13 mouse cellular contexts compared by ENCODE assay signal in the genomic region with DNA sequence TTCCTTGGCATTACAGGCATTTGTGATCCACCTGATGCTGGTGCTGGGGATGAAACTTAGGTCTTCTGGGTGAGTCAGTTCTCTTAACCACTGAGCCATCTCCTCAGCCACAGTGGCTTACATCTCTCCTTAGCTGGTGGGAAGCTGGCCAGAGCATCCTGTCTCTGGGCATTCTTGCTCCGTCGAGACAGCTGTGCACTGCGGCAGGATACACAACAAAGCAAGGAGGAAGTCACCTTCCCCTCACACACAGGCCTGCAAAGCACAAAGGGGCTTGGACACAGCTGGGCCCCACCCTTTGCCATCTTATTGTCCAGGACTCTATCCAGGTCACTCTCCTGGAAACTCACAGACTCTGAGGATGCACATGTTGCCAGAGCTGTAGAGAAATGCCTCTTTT. TPM values are rescaled to one million over a fixed set of nuclear protein-coding genes. Genes with fewer than 3 reads are reported as not detected.
DNase-seq lines count a peak whose midpoint lies in the region; ATAC-seq lines count a peak whose summit lies in the region.
"Had no signal": no experiment of that assay in that cellular context is flagged by ENCODE, and none has a peak within 500 bp of the region (broad histone marks: within the 10 kb centered on the region; RNA-seq: fewer than 3 reads in every experiment).

No protein-coding gene starts in this region.

- H3K4me2 ChIP-seq in neural tube, embryonic 13.5 days = no peak overlapping the region
- no peak overlapping the region for H3K4me2 ChIP-seq in hindbrain, embryonic 14.5 days (replicated peaks)
- H3K4me2 ChIP-seq: hindbrain, embryonic 15.5 days; limb, embryonic 12.5 days had no signal

- peak; percentile 34 for DNase-seq in gastrocnemius, postnatal 25 days
- DNase-seq in gastrocnemius, postnatal 4 days (ENCODE audit: low spot score in 2 of 2) = no peak
- no peak for DNase-seq in neural tube, embryonic 10.5 days (ENCODE audit: extremely low spot score, low spot score)
- DNase-seq in induced T-regulatory cell, adult 2 months (ENCODE audit: low read depth) = peak; percentile 52
- DNase-seq in hindbrain, embryonic 14.5 days (ENCODE audit: low spot score) = no peak
- no peak for DNase-seq in layer of hippocampus, adult 9-11 months
- DNase-seq: cerebellum, postnatal 25 days; midbrain, embryonic 14.5 days had no signal

- WGBS in neural tube, embryonic 13.5 days = 76% methylated on average over 3 of the region's 3 CpGs
- WGBS in hindbrain, embryonic 14.5 days = 83% methylated on average over 3 of the region's 3 CpGs

- no peaks in the 10 kb centered on the region for H3K36me3 ChIP-seq in neural tube, embryonic 13.5 days
- no peaks in the 10 kb centered on the region for H3K36me3 ChIP-seq in hindbrain, embryonic 14.5 days (replicated peaks; ENCODE audit: control insufficient read depth, insufficient read depth)
- H3K36me3 ChIP-seq: hindbrain, embryonic 15.5 days; limb, embryonic 12.5 days had no signal

- no peak overlapping the region for H3K9ac ChIP-seq in neural tube, embryonic 13.5 days
- no peak overlapping the region for H3K9ac ChIP-seq in hindbrain, embryonic 14.5 days
- H3K9ac ChIP-seq: hindbrain, embryonic 15.5 days; limb, embryonic 12.5 days had no signal

- H3K4me1 ChIP-seq in neural tube, embryonic 13.5 days (replicated peaks) = peaks cover 4% of the 10 kb centered on the region; the same call in 1 of the 2 replicates
- H3K4me1 ChIP-seq in hindbrain, embryonic 14.5 days (replicated peaks; ENCODE audit: control insufficient read depth, insufficient read depth, low read length) = no peaks in the 10 kb centered on the region
- H3K4me1 ChIP-seq: hindbrain, embryonic 15.5 days had no signal

- H3K27me3 ChIP-seq in neural tube, embryonic 13.5 days = no peaks in the 10 kb centered on the region
- H3K27me3 ChIP-seq in hindbrain, embryonic 14.5 days (ENCODE audit: control insufficient read depth, insufficient read depth, low read length) = no peaks in the 10 kb centered on the region
- H3K27me3 ChIP-seq: hindbrain, embryonic 15.5 days; limb, embryonic 12.5 days had no signal

- H3K4me3 ChIP-seq in neural tube, embryonic 13.5 days = no peak overlapping the region
- H3K4me3 ChIP-seq in hindbrain, embryonic 14.5 days (replicated peaks; ENCODE audit: low read length) = no peak overlapping the region
- H3K4me3 ChIP-seq: hindbrain, embryonic 15.5 days; limb, embryonic 12.5 days had no signal

- no peak for ATAC-seq in neural tube, embryonic 13.5 days (ENCODE audit: low read depth)
- ATAC-seq in hindbrain, embryonic 14.5 days (ENCODE audit: low FRiP score) = no peak
- ATAC-seq in megakaryocyte, adult 5-6 weeks (ENCODE audit: poor library complexity, severe bottlenecking) = no peak
- ATAC-seq: forebrain, embryonic 14.5 days had no signal

- no peaks in the 10 kb centered on the region for H3K9me3 ChIP-seq in neural tube, embryonic 13.5 days
- no peaks in the 10 kb centered on the region for H3K9me3 ChIP-seq in hindbrain, embryonic 14.5 days (ENCODE audit: control insufficient read depth, low read length)
- H3K9me3 ChIP-seq: hindbrain, embryonic 15.5 days; limb, embryonic 12.5 days had no signal

- H3K27ac ChIP-seq in neural tube, embryonic 13.5 days (replicated peaks) = peak overlapping the region; percentile 33; the same call in 1 of the 2 replicates
- no peak overlapping the region for H3K27ac ChIP-seq in hindbrain, embryonic 14.5 days
- H3K27ac ChIP-seq: hindbrain, embryonic 15.5 days; limb, embryonic 12.5 days had no signal

RNA-seq across cellular contexts. Expression of gene Irak2, which starts 20.0 kb away (rescaled TPM):
- 1 to 10 TPM; 3.0 to 4.7 TPM for total RNA-seq in gastrocnemius, postnatal 25 days (2021)
- 10 to 100 TPM in 1 of 2 experiments, 1 to 10 TPM in 1; 9.5 to 10.7 TPM for total RNA-seq in gastrocnemius, postnatal 4 days (2021)
- 2.5 and 2.7 TPM in 2 replicates for polyA plus RNA-seq in neural tube, embryonic 13.5 days (2015; fragmentation: Nextera tagmentation; extraction: Ambion mirVana)
- polyA plus RNA-seq in hindbrain, embryonic 14.5 days (2014; fragmentation: Nextera tagmentation; extraction: Ambion mirVana) = 0.95 and 1.4 TPM in 2 replicates
- total RNA-seq in megakaryocyte, adult 5-6 weeks (2015) = 22.5 and 25.3 TPM in 2 replicates
- total RNA-seq in megakaryocyte, adult 5-6 weeks (2017) = 63.1 and 83.2 TPM in 2 replicates

RNA-seq across cellular contexts. Expression of gene Vhl, which starts 34.5 kb away (rescaled TPM):
- 1 to 10 TPM; 4.4 to 6.2 TPM for total RNA-seq in gastrocnemius, postnatal 25 days (2021)
- total RNA-seq in gastrocnemius, postnatal 4 days (2021) = 10 to 100 TPM; 16.1 to 20.1 TPM
- 65.9 and 66.8 TPM in 2 replicates for polyA plus RNA-seq in neural tube, embryonic 13.5 days (2015; fragmentation: Nextera tagmentation; extraction: Ambion mirVana)
- 86.5 and 96.9 TPM in 2 replicates for polyA plus RNA-seq in hindbrain, embryonic 14.5 days (2014; fragmentation: Nextera tagmentation; extraction: Ambion mirVana)
- total RNA-seq in megakaryocyte, adult 5-6 weeks (2015) = 38.3 and 39.8 TPM in 2 replicates
- total RNA-seq in megakaryocyte, adult 5-6 weeks (2017) = 24.1 and 28.0 TPM in 2 replicates

RNA-seq across cellular contexts. Expression of gene Tatdn2, which starts 38.6 kb away (rescaled TPM):
- total RNA-seq in gastrocnemius, postnatal 25 days (2021) = 10 to 100 TPM; 28.8 to 31.6 TPM
- 10 to 100 TPM; 39.9 to 45.0 TPM for total RNA-seq in gastrocnemius, postnatal 4 days (2021)
- 0.61 and 1.1 TPM in 2 replicates for polyA plus RNA-seq in neural tube, embryonic 13.5 days (2015; fragmentation: Nextera tagmentation; extraction: Ambion mirVana)
- 2.2 and 2.4 TPM in 2 replicates for polyA plus RNA-seq in hindbrain, embryonic 14.5 days (2014; fragmentation: Nextera tagmentation; extraction: Ambion mirVana)
- 22.5 and 23.2 TPM in 2 replicates for total RNA-seq in megakaryocyte, adult 5-6 weeks (2015)
- total RNA-seq in megakaryocyte, adult 5-6 weeks (2017) = 107 and 126 TPM in 2 replicates

RNA-seq across cellular contexts. Expression of gene Brk1, which starts 53.7 kb away (rescaled TPM):
- 10 to 100 TPM; 37.1 to 40.7 TPM for total RNA-seq in gastrocnemius, postnatal 25 days (2021)
- 10 to 100 TPM; 96.6 to 98.6 TPM for total RNA-seq in gastrocnemius, postnatal 4 days (2021)
- polyA plus RNA-seq in neural tube, embryonic 13.5 days (2015; fragmentation: Nextera tagmentation; extraction: Ambion mirVana) = 241 and 242 TPM in 2 replicates
- 261 and 267 TPM in 2 replicates for polyA plus RNA-seq in hindbrain, embryonic 14.5 days (2014; fragmentation: Nextera tagmentation; extraction: Ambion mirVana)
- total RNA-seq in megakaryocyte, adult 5-6 weeks (2015) = 364 and 398 TPM in 2 replicates
- total RNA-seq in megakaryocyte, adult 5-6 weeks (2017) = 185 and 211 TPM in 2 replicates

RNA-seq across cellular contexts. Expression of gene Fancd2os, which starts 57.7 kb away (rescaled TPM):
- not detected for total RNA-seq in gastrocnemius, postnatal 25 days (2021)
- total RNA-seq in gastrocnemius, postnatal 4 days (2021) = not detected
- polyA plus RNA-seq in neural tube, embryonic 13.5 days (2015; fragmentation: Nextera tagmentation; extraction: Ambion mirVana) = 0.18 TPM in 1 of 2 replicates, not detected in the other
- polyA plus RNA-seq in hindbrain, embryonic 14.5 days (2014; fragmentation: Nextera tagmentation; extraction: Ambion mirVana) = not detected in 2 replicates
- 0.18 TPM in 1 of 2 replicates, not detected in the other for total RNA-seq in megakaryocyte, adult 5-6 weeks (2015)
- total RNA-seq in megakaryocyte, adult 5-6 weeks (2017) = not detected in 2 replicates
- polyA plus RNA-seq: forebrain, embryonic 14.5 days; hindbrain, embryonic 15.5 days; limb, embryonic 12.5 days; midbrain, embryonic 14.5 days had no signal

Comparison
In these comparisons a context has a peak if more than half of its experiments do, and no peak if none do; other contexts are left out.
1. DNase-seq: peak in gastrocnemius, postnatal 25 days (single experiment) and induced T-regulatory cell, adult 2 months (single experiment); none in gastrocnemius, postnatal 4 days (0 of 2), neural tube, embryonic 10.5 days (single experiment), hindbrain, embryonic 14.5 days (single experiment) and layer of hippocampus, adult 9-11 months (single experiment).